Mouse (Mus musculus) intestine, embryonic 15.5 days (tissue): Measurements from ENCODE around the gene Pigb. TPM values are rescaled to one million over a fixed set of nuclear protein-coding genes. Genes with fewer than 3 reads are reported as not detected.

Experiments
- polyA plus RNA-seq: library from polyadenylated mRNA; unstranded; fragments of >200 nt; fragmentation: Nextera tagmentation; extraction: Ambion mirVana; gene quantifications from 2 replicates; pipeline ENCODE4 v1.2.1, GENCODE M21; 2015

The Pigb gene
- polyA plus RNA-seq, 1 experiment from 2014 or later, result 14.0 TPM

Other genes starting within 250 kb of the Pigb start
- gene Prtg, start 233.5 kb downstream of the Pigb start, polyA plus RNA-seq, result 0.40 and 0.52 TPM in 2 replicates
- gene Pygo1, start 114.7 kb downstream of the Pigb start, polyA plus RNA-seq, result 2.7 and 2.9 TPM in 2 replicates
- gene Dyx1c1, start 81.6 kb downstream of the Pigb start, polyA plus RNA-seq, result 0.73 and 0.86 TPM in 2 replicates
- not detected in 2 replicates for gene Gm44503, start 81.5 kb downstream of the Pigb start, polyA plus RNA-seq
- 11.8 and 12.0 TPM in 2 replicates for gene Ccpg1os, start 55.0 kb downstream of the Pigb start, polyA plus RNA-seq
- 25.0 and 25.4 TPM in 2 replicates for gene Ccpg1, start 54.9 kb downstream of the Pigb start, polyA plus RNA-seq
- gene Rab27a, start 4.5 kb upstream of the Pigb start, polyA plus RNA-seq, result 7.9 and 9.0 TPM in 2 replicates
- not detected in 2 replicates for gene Khdc3, start 61.5 kb upstream of the Pigb start, polyA plus RNA-seq
- 0.14 TPM in 1 of 2 replicates, not detected in the other for gene Gm20509, start 62.1 kb upstream of the Pigb start, polyA plus RNA-seq
- gene Rsl24d1, start 73.0 kb upstream of the Pigb start, polyA plus RNA-seq, result 94.3 and 108 TPM in 2 replicates